Mouse (Mus musculus) liver, embryonic 12.5 days (tissue): ENCODE data around the gene Kcnma1. TPM values are rescaled to one million over a fixed set of nuclear protein-coding genes. Genes with fewer than 3 reads are reported as not detected.

ENCODE experiments used
- ATAC-seq: fragments of 200-750 bp; cut with Nextera tagmentation; 2 replicates; pipeline ENCODE4 v1.8.0; 2017; ENCODE audit warnings: moderate number of reproducible peaks, mild to moderate bottlenecking, moderate library complexity
- H3K27ac ChIP-seq: fragments of 300-500 bp; sonication (generic); 2 replicates; pipeline ENCODE4 v1.5.1; 2016; ENCODE audit warnings: mild to moderate bottlenecking
- H3K27me3 ChIP-seq: fragments of 300-500 bp; sonication (generic); replicated peaks from 2 replicates; pipeline ENCODE4 v1.6.1; 2016; ENCODE audit warnings: mild to moderate bottlenecking, moderate library complexity
- H3K36me3 ChIP-seq: fragments of 300-500 bp; sonication (generic); 2 replicates; pipeline ENCODE4 v1.6.1; 2016; ENCODE audit warnings: mild to moderate bottlenecking, moderate library complexity
- H3K4me1 ChIP-seq: fragments of 300-500 bp; sonication (generic); 2 replicates; pipeline ENCODE4 v1.6.1; 2016
- H3K4me2 ChIP-seq: fragments of 300-500 bp; sonication (generic); 2 replicates; pipeline ENCODE4 v1.6.1; 2016; ENCODE audit warnings: mild to moderate bottlenecking, moderate library complexity
- H3K4me3 ChIP-seq: fragments of 300-500 bp; sonication (generic); 2 replicates; pipeline ENCODE4 v1.5.1; 2016; ENCODE audit warnings: mild to moderate bottlenecking, moderate library complexity
- H3K9ac ChIP-seq: fragments of 300-500 bp; sonication (generic); 2 replicates; pipeline ENCODE4 v1.6.1; 2016; ENCODE audit warnings: mild to moderate bottlenecking, moderate library complexity
- H3K9me3 ChIP-seq: fragments of 300-500 bp; sonication (generic); replicated peaks from 2 replicates; pipeline ENCODE4 v1.6.1; 2016; ENCODE audit warnings: mild to moderate bottlenecking, moderate library complexity
- whole genome bisulfite sequencing: fragments of 180-500 bp; shearing (Covaris S2); methylation state at CpG from one replicate; pipeline ENCODE4 v1.1.7; 2016; ENCODE audit not compliant: insufficient replicate concordance; 5-methylcytosine and 5-hydroxymethylcytosine counted together
- polyA plus RNA-seq: library from polyadenylated mRNA; unstranded; fragments of >200 nt; fragmentation: Nextera tagmentation; extraction: Ambion mirVana; gene quantifications from 2 replicates; pipeline ENCODE4 v1.2.1, GENCODE M21; 2016

Kcnma1 gene
- polyA plus RNA-seq, 1 experiment from 2014 or later, result not detected

GRCm38 (mm10) chr14:23529229-23529628 is 485.1 kb downstream of the Kcnma1 start:
- no peaks in the 10 kb centered on the region for H3K27me3 ChIP-seq
- no peak for ATAC-seq
- H3K36me3 ChIP-seq, result no peaks in the 10 kb centered on the region
- H3K9me3 ChIP-seq, result 0 out of 2 replicates have a peak, but pooled peaks cover under 1% of the 10 kb centered on the region
- WGBS, result 65% methylated on average over 1 of the region's 1 CpGs
- H3K4me2 ChIP-seq, result no peak overlapping the region
- no peaks in the 10 kb centered on the region for H3K4me1 ChIP-seq
- H3K9ac ChIP-seq, result no peak overlapping the region
- H3K4me3 ChIP-seq, result no peak overlapping the region
- H3K27ac ChIP-seq, result no peak overlapping the region

GRCm38 (mm10) chr14:23525910-23526309 is 488.4 kb downstream of the Kcnma1 start:
- Histone ChIP-seq H3K4me1 (no peaks in the 10 kb centered on the region), H3K9ac (no peak overlapping the region), H3K27ac (no peak overlapping the region), H3K9me3 (no peaks in the 10 kb centered on the region), H3K4me3 (no peak overlapping the region), H3K27me3 (no peaks in the 10 kb centered on the region), H3K36me3 (no peaks in the 10 kb centered on the region), H3K4me2 (no peak overlapping the region)
- ATAC-seq, result no peak
- 52% methylated on average over 1 of the region's 1 CpGs for WGBS

- no peaks in the 10 kb centered on the region for H3K36me3 ChIP-seq
- no peak overlapping the region for H3K4me2 ChIP-seq
- no peaks in the 10 kb centered on the region for H3K9me3 ChIP-seq
- no peaks in the 10 kb centered on the region for H3K27me3 ChIP-seq
- no peak overlapping the region for H3K27ac ChIP-seq
- 68% methylated on average over 6 of the region's 6 CpGs for WGBS
- no peaks in the 10 kb centered on the region for H3K4me1 ChIP-seq
- H3K4me3 ChIP-seq, result no peak overlapping the region
- H3K9ac ChIP-seq, result no peak overlapping the region
- ATAC-seq, result no peak
Measured at GRCm38 (mm10) chr14:23523825-23524491, 490.3 kb downstream of the Kcnma1 start.

- no peak for ATAC-seq
- H3K4me1 ChIP-seq, result no peaks in the 10 kb centered on the region
- 69% methylated on average over 4 of the region's 4 CpGs for WGBS
Measured at GRCm38 (mm10) chr14:23522606-23523159, 491.6 kb downstream of the Kcnma1 start.

GRCm38 (mm10) chr14:23521080-23521684 is 493.1 kb downstream of the Kcnma1 start:
- WGBS, result 60% methylated on average over 10 of the region's 10 CpGs
- no peak for ATAC-seq
- Histone ChIP-seq H3K27ac (no peak overlapping the region), H3K4me3 (no peak overlapping the region), H3K4me1 (no peaks in the 10 kb centered on the region), H3K4me2 (no peak overlapping the region), H3K9me3 (no peaks in the 10 kb centered on the region), H3K36me3 (no peaks in the 10 kb centered on the region), H3K9ac (no peak overlapping the region), H3K27me3 (no peaks in the 10 kb centered on the region)

More at GRCm38 (mm10) chr14:23522606-23523159, 491.6 kb downstream of the Kcnma1 start:
- Histone ChIP-seq H3K9me3 (no peaks in the 10 kb centered on the region), H3K9ac (no peak overlapping the region), H3K27me3 (no peaks in the 10 kb centered on the region), H3K27ac (no peak overlapping the region), H3K4me3 (no peak overlapping the region), H3K4me2 (no peak overlapping the region), H3K36me3 (no peaks in the 10 kb centered on the region)

GRCm38 (mm10) chr14:23517374-23517773 is 496.9 kb downstream of the Kcnma1 start:
- H3K36me3 ChIP-seq, result no peaks in the 10 kb centered on the region
- no peak overlapping the region for H3K27ac ChIP-seq
- H3K9me3 ChIP-seq, result no peaks in the 10 kb centered on the region
- no peak overlapping the region for H3K4me3 ChIP-seq
- no peaks in the 10 kb centered on the region for H3K4me1 ChIP-seq
- H3K4me2 ChIP-seq, result no peak overlapping the region
- H3K27me3 ChIP-seq, result no peaks in the 10 kb centered on the region
- no peak overlapping the region for H3K9ac ChIP-seq
- 74% methylated on average over 2 of the region's 2 CpGs for WGBS
- ATAC-seq, result no peak

GRCm38 (mm10) chr14:23509792-23510191 is 504.5 kb downstream of the Kcnma1 start:
- no peaks in the 10 kb centered on the region for H3K36me3 ChIP-seq
- no peaks in the 10 kb centered on the region for H3K27me3 ChIP-seq
- H3K27ac ChIP-seq, result no peak overlapping the region
- no peak overlapping the region for H3K4me2 ChIP-seq
- 68% methylated on average over 5 of the region's 5 CpGs for WGBS
- no peaks in the 10 kb centered on the region for H3K9me3 ChIP-seq
- H3K4me1 ChIP-seq, result no peaks in the 10 kb centered on the region
- ATAC-seq, result no peak
- no peak overlapping the region for H3K9ac ChIP-seq
- H3K4me3 ChIP-seq, result no peak overlapping the region

- no peaks in the 10 kb centered on the region for H3K4me1 ChIP-seq
- ATAC-seq, result no peak
- H3K27ac ChIP-seq, result no peak overlapping the region
- H3K9me3 ChIP-seq, result no peaks in the 10 kb centered on the region
- no peaks in the 10 kb centered on the region for H3K27me3 ChIP-seq
- H3K36me3 ChIP-seq, result no peaks in the 10 kb centered on the region
- H3K4me2 ChIP-seq, result no peak overlapping the region
- no peak overlapping the region for H3K9ac ChIP-seq
- 46% methylated on average over 8 of the region's 8 CpGs for WGBS
- no peak overlapping the region for H3K4me3 ChIP-seq
Measured at GRCm38 (mm10) chr14:23502236-23502790, 512.0 kb downstream of the Kcnma1 start.

GRCm38 (mm10) chr14:23496801-23497200 is 517.5 kb downstream of the Kcnma1 start:
- 68% methylated on average over 3 of the region's 3 CpGs for WGBS
- no peak overlapping the region for H3K27ac ChIP-seq
- no peaks in the 10 kb centered on the region for H3K27me3 ChIP-seq
- no peaks in the 10 kb centered on the region for H3K36me3 ChIP-seq
- H3K4me3 ChIP-seq, result no peak overlapping the region
- H3K4me1 ChIP-seq, result no peaks in the 10 kb centered on the region
- no peak for ATAC-seq
- H3K9me3 ChIP-seq, result no peaks in the 10 kb centered on the region
- no peak overlapping the region for H3K4me2 ChIP-seq
- H3K9ac ChIP-seq, result no peak overlapping the region

- 64% methylated on average over 4 of the region's 4 CpGs for whole genome bisulfite sequencing
- H3K4me1 ChIP-seq, result no peaks in the 10 kb centered on the region
- H3K4me3 ChIP-seq, result no peak overlapping the region
- no peaks in the 10 kb centered on the region for H3K9me3 ChIP-seq
- H3K36me3 ChIP-seq, result no peaks in the 10 kb centered on the region
- H3K4me2 ChIP-seq, result no peak overlapping the region
- no peak overlapping the region for H3K27ac ChIP-seq
- no peak for ATAC-seq
- H3K27me3 ChIP-seq, result no peaks in the 10 kb centered on the region
- no peak overlapping the region for H3K9ac ChIP-seq
Measured at GRCm38 (mm10) chr14:23496236-23496740, 518.0 kb downstream of the Kcnma1 start.

- H3K36me3 ChIP-seq, result no peaks in the 10 kb centered on the region
- no peak overlapping the region for H3K4me3 ChIP-seq
- no peak overlapping the region for H3K9ac ChIP-seq
- no peak overlapping the region for H3K27ac ChIP-seq
- no peaks in the 10 kb centered on the region for H3K4me1 ChIP-seq
- no peaks in the 10 kb centered on the region for H3K27me3 ChIP-seq
- no peak overlapping the region for H3K4me2 ChIP-seq
- H3K9me3 ChIP-seq, result no peaks in the 10 kb centered on the region
- 57% methylated on average over 3 of the region's 3 CpGs for WGBS
- no peak for ATAC-seq
Measured at GRCm38 (mm10) chr14:23494496-23494800, 519.8 kb downstream of the Kcnma1 start.

- Histone ChIP-seq H3K4me1 (no peaks in the 10 kb centered on the region), H3K27me3 (no peaks in the 10 kb centered on the region), H3K4me2 (no peak overlapping the region), H3K9me3 (no peaks in the 10 kb centered on the region), H3K9ac (no peak overlapping the region), H3K4me3 (no peak overlapping the region), H3K36me3 (no peaks in the 10 kb centered on the region), H3K27ac (no peak overlapping the region)
- ATAC-seq, result no peak
- 69% methylated on average over 8 of the region's 8 CpGs for WGBS
Measured at GRCm38 (mm10) chr14:23493750-23494495, 520.4 kb downstream of the Kcnma1 start.
